Mouse (Mus musculus) frontal cortex, postnatal 36 days (tissue): ENCODE measurements around the gene Wfs1.
"Not testable (repeated sequence)": the region's sequence is repeated elsewhere in the genome, so short reads cannot be mapped to it uniquely, and the experiment has no call there.

Source experiments
- DNase-seq, 2 experiments: peaks; one replicate each; pipeline ENCODE4 v3.0.0; 2022; ENCODE audit warnings: low spot score in 2 of 2

Gene Wfs1

GRCm38 (mm10) chr5:36988124-36988780 lies 753 bp downstream of the Wfs1 start:
- DNase-seq, result no peak

DNA sequence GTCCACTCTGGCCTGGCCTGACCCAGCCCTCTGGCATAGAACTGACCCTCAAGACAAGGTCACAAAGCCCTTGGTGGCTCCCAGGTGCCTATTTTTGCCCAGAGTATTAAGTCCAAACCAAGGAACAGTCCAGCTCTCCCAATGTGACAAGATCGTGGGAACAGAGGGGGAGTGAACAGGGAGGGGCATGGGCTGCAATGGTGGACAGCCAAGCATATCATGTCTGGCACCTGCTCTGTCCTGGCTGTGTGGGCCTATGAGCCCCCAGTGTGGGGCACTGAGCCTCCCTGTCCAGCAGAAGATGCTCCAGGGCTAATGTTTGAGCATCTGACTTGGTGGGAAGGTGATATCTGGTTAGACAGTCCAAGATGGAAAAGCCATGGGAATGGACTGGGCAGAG lies 2.4 kb downstream of the Wfs1 start:
- no peak for DNase-seq

GRCm38 (mm10) chr5:36982271-36982670 lies 6.7 kb downstream of the Wfs1 start:
- no peak for DNase-seq

GRCm38 (mm10) chr5:36979631-36980030 lies 9.4 kb downstream of the Wfs1 start:
- DNase-seq, result no peak

GRCm38 (mm10) chr5:36979001-36979400 lies 10.0 kb downstream of the Wfs1 start:
- no peak for DNase-seq

DNA sequence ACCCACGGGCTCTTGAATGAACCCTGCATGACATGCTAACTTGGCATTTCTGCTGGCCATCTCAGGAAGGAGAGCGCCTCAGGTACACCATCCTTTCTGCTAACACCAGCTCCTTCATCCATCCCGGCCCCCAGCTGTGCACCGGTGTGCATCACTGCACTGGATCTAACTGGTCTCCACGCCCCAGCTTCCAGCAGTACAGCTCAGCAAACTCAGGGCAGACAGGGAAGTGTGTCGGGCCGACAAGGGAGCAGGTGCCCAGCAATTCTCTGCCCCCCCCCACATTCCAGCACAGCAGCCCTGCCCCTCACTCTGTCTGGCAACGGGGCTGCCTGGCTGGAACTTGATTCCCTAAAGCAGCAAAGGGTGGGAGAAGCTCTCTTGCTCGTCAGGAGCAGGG lies 11.2 kb downstream of the Wfs1 start:
- no peak for DNase-seq

GRCm38 (mm10) chr5:36975336-36975735 lies 13.7 kb downstream of the Wfs1 start:
- DNase-seq, result no peak

DNA sequence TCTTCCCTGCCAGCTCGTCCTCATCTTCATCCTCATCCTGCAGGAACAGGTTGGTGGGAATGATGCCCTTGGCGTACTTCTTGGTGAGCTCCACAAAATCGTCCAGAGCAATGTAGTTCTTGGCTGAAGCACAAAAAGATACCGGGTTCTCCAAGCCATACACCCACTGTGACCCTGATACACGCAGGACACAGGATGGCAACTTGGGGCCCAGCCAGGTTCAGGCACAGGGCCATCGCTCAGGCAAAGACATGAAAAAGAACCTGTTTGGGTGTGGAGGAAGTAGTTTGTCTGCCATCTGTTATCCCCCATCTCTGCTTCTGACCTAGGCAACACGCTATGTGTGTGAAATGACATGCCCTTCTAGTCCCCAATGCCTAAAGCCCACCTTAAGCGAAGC lies 17.4 kb downstream of the Wfs1 start:
- no peak for DNase-seq

DNA sequence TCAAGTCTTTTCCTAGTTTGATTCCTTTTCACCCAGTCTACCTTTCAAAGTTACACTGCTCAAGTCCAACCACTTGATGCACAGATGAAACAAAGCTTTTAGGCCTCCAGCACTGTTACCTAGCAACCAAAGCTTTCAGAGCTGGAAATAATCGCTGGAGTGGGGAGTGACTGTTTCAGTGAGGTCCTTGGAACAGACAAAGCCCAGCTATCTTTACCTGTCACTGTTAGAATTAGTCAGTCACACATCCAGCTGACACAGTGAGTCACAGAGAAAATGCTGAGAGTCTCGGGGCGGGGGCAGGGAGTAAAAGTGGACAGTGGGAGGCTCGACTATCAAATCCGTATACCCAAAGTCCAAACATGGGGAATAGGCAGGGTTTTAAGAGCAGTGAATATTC lies 28.5 kb downstream of the Wfs1 start:
- DNase-seq, result peak; percentile 36 to 58

GRCm38 (mm10) chr5:36958837-36959236 lies 30.2 kb downstream of the Wfs1 start:
- DNase-seq, result peak; percentile 58 to 75

DNA sequence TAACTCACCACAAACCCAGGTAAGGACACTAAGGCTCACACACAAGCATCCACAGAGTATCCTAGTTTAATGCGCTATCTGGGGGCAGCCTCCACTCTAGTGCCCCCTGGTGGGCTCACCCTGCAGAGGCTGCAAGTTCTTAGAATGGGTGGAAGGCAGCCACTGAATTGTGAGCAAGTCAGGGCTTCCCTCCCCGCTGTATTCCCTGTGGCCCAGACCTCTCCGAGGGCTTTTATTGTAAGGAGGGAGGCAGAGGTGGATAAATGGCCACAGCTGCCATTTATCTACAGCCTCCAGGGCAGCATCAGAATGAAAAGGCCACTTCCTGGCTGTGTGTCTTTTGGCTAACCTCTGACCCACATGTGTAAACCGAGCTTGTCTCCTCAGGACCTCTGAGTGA lies 33.6 kb downstream of the Wfs1 start:
- DNase-seq, result peak in 1 of 2 experiments; percentile 29

DNA sequence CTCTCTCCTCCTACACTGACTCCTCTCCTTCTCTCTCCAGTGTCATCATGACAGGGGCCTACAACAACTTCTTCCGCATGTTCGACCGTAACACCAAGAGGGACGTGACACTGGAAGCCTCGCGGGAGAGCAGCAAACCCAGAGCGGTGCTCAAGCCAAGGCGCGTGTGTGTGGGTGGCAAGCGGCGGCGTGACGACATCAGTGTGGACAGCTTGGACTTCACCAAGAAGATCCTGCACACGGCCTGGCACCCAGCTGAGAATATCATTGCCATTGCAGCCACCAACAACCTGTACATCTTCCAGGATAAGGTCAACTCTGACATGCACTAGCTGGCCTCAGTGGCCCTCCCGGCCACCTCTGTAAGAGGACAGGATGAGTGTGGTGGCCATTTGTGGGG lies 36.7 kb downstream of the Wfs1 start:
- DNase-seq, result no peak

- DNase-seq, result no peak
Measured at GRCm38 (mm10) chr5:36950871-36951270, 38.1 kb downstream of the Wfs1 start.

DNA sequence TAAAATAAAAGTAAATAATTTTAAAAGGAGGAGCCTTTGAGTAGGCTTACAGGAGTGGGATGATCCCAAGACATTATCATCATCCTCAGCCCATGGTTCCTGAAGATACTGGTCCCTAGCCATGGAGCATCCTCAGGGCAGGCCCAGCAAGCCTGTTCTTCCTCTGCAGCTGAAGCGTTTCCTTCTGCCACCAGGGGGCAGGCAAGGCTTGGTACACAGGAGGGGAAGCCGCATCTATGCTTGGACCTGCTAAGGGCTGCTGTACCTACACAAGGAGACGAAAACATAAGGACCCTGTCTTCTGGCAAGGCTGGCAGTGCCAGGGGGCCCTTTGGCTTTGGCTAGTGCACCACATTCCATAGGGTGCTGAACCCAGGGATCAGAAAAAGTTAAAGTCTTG lies 40.2 kb downstream of the Wfs1 start:
- peak; percentile 76 to 82 for DNase-seq

DNA sequence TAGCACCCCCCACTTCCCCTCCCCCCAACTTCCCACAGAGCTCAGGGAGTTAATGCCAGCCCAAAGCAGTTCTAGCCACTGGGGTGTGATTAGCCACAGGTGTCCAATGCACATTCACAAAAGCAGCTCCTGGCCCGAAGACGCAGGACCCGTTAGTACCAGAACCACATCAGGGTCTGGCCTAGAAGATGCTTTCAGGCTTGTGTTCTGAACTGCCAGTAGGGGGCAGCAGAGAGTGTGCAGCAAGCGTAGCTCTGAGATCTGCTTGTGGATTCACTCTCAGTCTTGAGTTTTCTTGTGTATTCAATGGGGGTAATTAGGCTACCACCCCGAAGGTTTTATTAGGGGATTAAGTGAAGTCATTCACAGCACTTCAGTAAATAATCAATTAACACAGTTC lies 42.6 kb downstream of the Wfs1 start:
- DNase-seq, result peak in 1 of 2 experiments; percentile 68

DNA sequence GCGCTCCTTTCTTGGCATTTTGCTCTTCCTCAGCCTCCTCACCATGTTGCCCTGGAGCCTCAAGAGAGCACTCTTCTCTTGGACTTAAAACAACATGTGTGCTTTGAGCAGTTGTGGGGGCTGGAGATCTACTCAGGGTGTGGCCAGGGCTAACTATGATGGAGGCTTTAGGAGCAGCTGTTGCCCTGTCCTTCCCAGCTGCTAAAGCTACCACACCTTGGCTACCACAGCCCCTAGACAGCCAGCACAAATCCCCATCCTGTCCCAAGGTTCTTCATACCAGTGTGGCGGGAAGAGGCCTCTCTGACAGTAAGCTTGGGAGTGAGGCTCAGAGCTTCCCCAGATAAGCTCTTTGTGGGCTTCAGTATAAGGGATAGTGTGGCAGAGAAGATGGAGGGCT lies 43.3 kb downstream of the Wfs1 start:
- DNase-seq, result no peak

GRCm38 (mm10) chr5:36945102-36945701 lies 43.8 kb downstream of the Wfs1 start:
- DNase-seq, result peak; percentile 58 to 80

- no peak for DNase-seq
Measured at GRCm38 (mm10) chr5:36944552-36944951, 44.5 kb downstream of the Wfs1 start.

- DNase-seq, result no peak
Measured at GRCm38 (mm10) chr5:36942446-36942845, 46.6 kb downstream of the Wfs1 start.

DNA sequence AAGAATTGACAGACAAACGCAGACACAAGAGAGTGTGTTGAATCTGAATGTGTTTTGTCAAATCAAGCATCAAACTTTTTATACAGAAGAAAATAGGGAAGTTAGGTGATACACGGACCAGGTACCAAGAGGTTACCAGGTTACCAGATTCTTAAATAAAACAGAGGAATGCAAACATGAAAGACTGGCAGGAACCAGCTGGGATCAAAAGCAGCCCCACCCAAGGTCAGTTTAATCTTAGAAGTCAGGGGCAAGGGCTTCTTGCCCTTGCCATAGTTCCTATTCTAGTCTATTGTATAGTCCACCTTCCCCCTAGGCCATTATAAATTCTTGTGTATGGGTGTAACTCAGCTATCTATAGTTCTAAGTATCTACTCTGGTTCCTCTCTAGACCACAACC lies 50.0 kb downstream of the Wfs1 start:
- DNase-seq, result not testable (repeated sequence)

DNA sequence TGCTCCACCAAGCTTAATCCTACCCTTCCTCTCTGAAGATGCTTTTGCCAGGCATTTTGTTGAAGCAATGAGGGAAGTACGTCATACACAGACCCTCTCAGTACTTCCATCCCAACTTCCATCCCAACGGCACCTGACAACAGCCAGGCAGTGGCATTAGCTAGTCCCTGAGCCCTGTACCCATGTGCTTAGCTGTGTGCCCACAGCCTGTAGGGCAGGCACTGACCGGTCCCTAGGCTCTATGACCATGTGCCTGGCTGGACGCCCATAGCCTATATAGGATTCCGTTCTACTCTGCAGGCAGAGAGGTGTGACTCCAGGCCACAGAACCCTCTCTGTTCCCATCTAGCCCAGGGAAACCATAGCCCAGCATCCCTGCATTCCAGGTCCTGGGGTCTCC lies 51.0 kb downstream of the Wfs1 start:
- no peak for DNase-seq

DNA sequence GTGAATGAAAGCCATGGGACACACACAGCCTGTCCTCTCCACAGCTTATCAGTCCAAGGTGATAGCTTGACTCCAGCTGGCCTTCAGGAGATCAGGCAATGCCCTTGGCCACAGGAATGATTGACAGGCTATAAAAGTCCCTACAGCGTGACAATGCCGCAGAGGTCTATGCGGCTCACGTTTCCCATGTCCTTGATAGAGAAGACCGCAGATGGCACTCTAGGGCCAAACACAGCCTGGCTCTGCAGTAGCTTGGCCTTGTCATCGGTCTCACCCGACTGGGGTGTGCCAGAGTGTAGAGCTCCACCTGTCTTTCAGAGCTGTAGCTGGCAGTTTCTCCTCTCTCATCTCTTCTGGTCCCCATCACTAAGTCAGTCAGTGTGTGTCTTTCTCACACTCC lies 52.5 kb downstream of the Wfs1 start:
- no peak for DNase-seq
